Mouse (Mus musculus) midbrain, postnatal 0 days (tissue): Measurements from ENCODE around the gene Dxo. TPM values are rescaled to one million over a fixed set of nuclear protein-coding genes. Genes with fewer than 3 reads are reported as not detected.

Source experiments
- ATAC-seq: fragments of 200-750 bp; cut with Nextera tagmentation; 2 replicates; pipeline ENCODE4 v1.8.0; 2017; ENCODE audit warnings: moderate number of reproducible peaks, mild to moderate bottlenecking, moderate TSS enrichment, moderate library complexity; ENCODE audit not compliant: low FRiP score
- DNase-seq: peaks from one replicate; pipeline ENCODE4 v3.0.0-alpha.2; 2015; ENCODE audit warnings: low spot score
- H3K27ac ChIP-seq: fragments of 300-500 bp; sonication (generic); 2 replicates; pipeline ENCODE4 v1.5.1; 2014; ENCODE audit warnings: low read depth, mild to moderate bottlenecking, low read length, mixed read lengths
- H3K27me3 ChIP-seq: fragments of 300-500 bp; sonication (generic); 2 replicates; pipeline ENCODE4 v1.6.1; 2014; ENCODE audit warnings: low read length, control low read depth, mixed read lengths; ENCODE audit not compliant: insufficient read depth
- H3K36me3 ChIP-seq: fragments of 300-500 bp; sonication (generic); 2 replicates; pipeline ENCODE4 v1.6.1; 2014; ENCODE audit warnings: low read length, control low read depth, mixed read lengths; ENCODE audit not compliant: insufficient read depth
- H3K4me1 ChIP-seq: fragments of 300-500 bp; sonication (generic); 2 replicates; pipeline ENCODE4 v1.6.1; 2014; ENCODE audit warnings: mild to moderate bottlenecking, control low read depth, antibody characterized with exemption, low read length, mixed read lengths; ENCODE audit not compliant: insufficient read depth
- H3K4me2 ChIP-seq: fragments of 300-500 bp; sonication (generic); 2 replicates; pipeline ENCODE4 v1.6.1; 2014; ENCODE audit warnings: low read depth, mild to moderate bottlenecking, low read length, mixed read lengths; ENCODE audit not compliant: poor library complexity, severe bottlenecking
- H3K4me3 ChIP-seq: fragments of 300-500 bp; sonication (generic); 2 replicates; pipeline ENCODE4 v1.5.1; 2014; ENCODE audit warnings: low read depth, mild to moderate bottlenecking, low read length, moderate library complexity
- H3K9ac ChIP-seq: fragments of 300-500 bp; sonication (generic); replicated peaks from 2 replicates; pipeline ENCODE4 v1.6.1; 2014; ENCODE audit warnings: mild to moderate bottlenecking, low read length, moderate library complexity, mixed read lengths; ENCODE audit not compliant: poor library complexity, severe bottlenecking
- H3K9me3 ChIP-seq: fragments of 300-500 bp; sonication (generic); 2 replicates; pipeline ENCODE4 v1.6.1; 2016; ENCODE audit warnings: low read length, control low read depth
- CTCF ChIP-seq: IDR thresholded peaks from 2 replicates; pipeline ENCODE4 v1.5.1; 2016; ENCODE audit warnings: antibody characterized with exemption, mild to moderate bottlenecking
- WGBS: fragments of 180-500 bp; shearing (Covaris S2); extraction: QIAGEN DNeasy Blood & Tissue Kit; methylation state at CpG from one replicate; pipeline ENCODE4 v1.1.7; 2014; 5-methylcytosine and 5-hydroxymethylcytosine counted together
- polyA plus RNA-seq: library from polyadenylated mRNA; unstranded; fragments of >200 nt; fragmentation: Nextera tagmentation; extraction: Ambion mirVana; gene quantifications from 2 replicates; pipeline ENCODE4 v1.2.1, GENCODE M21; 2015
- total RNA-seq: library from RNA; depleted of rRNA; stranded (reverse); fragments of >200 nt; gene quantifications from 2 replicates; pipeline ENCODE4 v1.2.3, GENCODE M21; 2014

Gene Dxo
- total and polyA plus RNA-seq, 2 experiments from 2014 or later = 40.7 to 56.4 TPM

GRCm38 (mm10) chr17:34838785-34839184 is 2.0 kb downstream of the Dxo start:
- Histone ChIP-seq H3K27ac (no peak overlapping the region), H3K4me2 (no peak overlapping the region), H3K9me3 (no peaks in the 10 kb centered on the region), H3K9ac (no peak overlapping the region), H3K4me3 (no peak overlapping the region), H3K36me3 (peaks cover 37% of the 10 kb centered on the region), H3K27me3 (no peaks in the 10 kb centered on the region), H3K4me1 (peaks cover 5% of the 10 kb centered on the region; the same call in 1 of the 2 replicates)
- no peak for DNase-seq
- TF ChIP-seq CTCF = no peak
- WGBS = 90% methylated on average over 7 of the region's 7 CpGs
- no peak for ATAC-seq

DNA sequence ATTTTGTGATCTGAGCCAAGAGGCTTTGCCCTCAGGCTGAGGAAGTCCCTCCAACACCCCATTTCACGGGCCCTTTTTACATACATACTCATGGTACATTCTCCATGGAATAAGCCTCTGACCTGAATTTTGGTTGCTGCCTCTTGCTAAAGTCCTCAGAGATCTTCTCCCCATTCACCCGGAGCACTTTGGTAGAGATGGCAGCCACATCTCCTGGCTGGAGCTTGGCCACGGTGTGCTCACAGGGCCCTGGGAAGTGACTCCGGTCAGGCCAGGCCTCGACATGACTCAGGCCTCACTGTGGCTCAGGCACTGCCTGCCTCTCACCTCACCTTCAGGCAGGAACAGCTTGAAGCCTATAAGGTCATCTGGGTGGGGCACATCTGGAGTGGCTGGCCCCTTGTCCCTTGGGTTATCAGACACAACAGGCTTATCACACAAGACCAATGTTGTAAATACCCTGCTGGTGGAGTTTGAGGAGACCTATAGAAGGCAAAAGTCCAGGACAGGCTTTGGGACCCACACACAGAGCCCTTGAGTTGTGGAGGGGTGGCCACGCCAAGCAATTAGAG is 4.0 kb downstream of the Dxo start:
- H3K36me3 ChIP-seq = peaks cover 57% of the 10 kb centered on the region
- no peaks in the 10 kb centered on the region for H3K9me3 ChIP-seq
- no peak overlapping the region for H3K27ac ChIP-seq
- ATAC-seq = no peak
- H3K27me3 ChIP-seq = no peaks in the 10 kb centered on the region
- no peak overlapping the region for H3K9ac ChIP-seq
- H3K4me3 ChIP-seq = no peak overlapping the region
- DNase-seq = no peak
- TF ChIP-seq CTCF = no peak
- no peak overlapping the region for H3K4me2 ChIP-seq
- WGBS = 86% methylated on average over 6 of the region's 6 CpGs
- H3K4me1 ChIP-seq = peaks cover 5% of the 10 kb centered on the region; the same call in 1 of the 2 replicates

DNA sequence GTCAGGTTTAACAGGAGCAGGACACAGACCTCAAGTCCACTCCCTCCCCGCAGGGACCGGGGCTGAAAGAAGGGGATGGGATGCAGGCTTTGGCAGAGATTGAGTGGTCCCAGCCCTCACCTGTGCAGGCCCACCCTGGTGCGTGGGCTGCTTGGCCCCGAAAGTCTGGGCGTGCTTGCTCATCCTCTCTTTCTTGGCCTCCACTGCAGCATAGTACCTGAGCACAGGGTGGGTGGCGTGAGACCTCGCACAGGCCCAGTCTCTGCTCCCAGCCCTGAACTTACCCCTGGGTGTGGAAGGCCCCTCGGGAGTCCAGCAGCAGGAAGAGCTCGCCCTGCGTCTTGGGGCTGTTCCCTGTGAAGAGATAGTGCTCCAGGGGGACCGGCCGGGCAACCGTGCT is 8.1 kb downstream of the Dxo start:
- Histone ChIP-seq H3K27me3 (no peaks in the 10 kb centered on the region), H3K4me2 (no peak overlapping the region), H3K9me3 (no peaks in the 10 kb centered on the region), H3K36me3 (peaks cover 75% of the 10 kb centered on the region), H3K4me3 (no peak overlapping the region), H3K9ac (no peak overlapping the region), H3K4me1 (peaks cover 4% of the 10 kb centered on the region; the same call in 1 of the 2 replicates), H3K27ac (no peak overlapping the region)
- ATAC-seq (no peak), DNase-seq (no peak)
- 95% methylated on average over 13 of the region's 13 CpGs for WGBS
- TF ChIP-seq CTCF = no peak

GRCm38 (mm10) chr17:34847192-34847591 is 10.4 kb downstream of the Dxo start:
- Histone ChIP-seq H3K9me3 (no peaks in the 10 kb centered on the region), H3K36me3 (peaks cover 53% of the 10 kb centered on the region), H3K4me1 (peaks cover 10% of the 10 kb centered on the region), H3K4me2 (no peak overlapping the region), H3K4me3 (no peak overlapping the region), H3K27ac (no peak overlapping the region), H3K9ac (no peak overlapping the region), H3K27me3 (no peaks in the 10 kb centered on the region)
- 85% methylated on average over 6 of the region's 6 CpGs for WGBS
- ATAC-seq = no peak
- no peak for DNase-seq
- no peak for TF ChIP-seq CTCF

DNA sequence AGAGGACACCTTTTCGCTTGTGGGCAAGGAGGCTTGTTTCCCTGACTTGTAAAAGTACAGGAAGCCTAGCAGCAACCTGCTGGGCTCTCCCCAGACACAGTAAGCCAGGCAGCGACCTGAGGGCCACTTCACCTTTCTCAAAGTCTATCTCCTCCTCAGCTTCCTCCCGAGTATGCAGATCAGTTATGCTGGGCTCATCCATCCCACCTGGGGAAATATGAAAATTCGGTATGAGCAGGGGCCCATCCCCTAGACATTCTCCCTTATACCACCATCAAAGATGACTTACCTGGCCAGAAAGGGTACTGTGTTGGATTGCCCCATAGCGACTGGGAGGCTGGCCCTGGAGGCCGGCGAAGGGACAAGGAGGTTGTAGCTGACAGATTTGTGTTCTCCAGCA is 10.8 kb downstream of the Dxo start:
- no peak overlapping the region for H3K9ac ChIP-seq
- no peak overlapping the region for H3K4me2 ChIP-seq
- H3K27me3 ChIP-seq = no peaks in the 10 kb centered on the region
- H3K36me3 ChIP-seq = peaks cover 53% of the 10 kb centered on the region
- H3K4me3 ChIP-seq = no peak overlapping the region
- H3K4me1 ChIP-seq = peaks cover 10% of the 10 kb centered on the region
- no peak overlapping the region for H3K27ac ChIP-seq
- DNase-seq = no peak
- H3K9me3 ChIP-seq = no peaks in the 10 kb centered on the region
- WGBS = 95% methylated on average over 7 of the region's 7 CpGs
- ATAC-seq = no peak
- no peak for TF ChIP-seq CTCF

- DNase-seq (peak; percentile 97), ATAC-seq (peak; percentile 96)
- no peak for TF ChIP-seq CTCF
- Histone ChIP-seq H3K9me3 (no peaks in the 10 kb centered on the region), H3K4me1 (peaks cover 10% of the 10 kb centered on the region), H3K4me2 (peak within 1 kb of the TSS; percentile 94), H3K4me3 (peak within 1 kb of the TSS; percentile 97), H3K27me3 (no peaks in the 10 kb centered on the region), H3K9ac (peak within 1 kb of the TSS; percentile 93), H3K27ac (peak within 1 kb of the TSS; percentile 55), H3K36me3 (peaks cover 58% of the 10 kb centered on the region)
- under 1% methylated on average over 58 of the region's 65 CpGs for WGBS
These were observed 13.1 kb downstream of the Dxo start, which contains the start of the genes Skiv2l and Nelfe for GRCm38 (mm10) chr17:34849722-34850516. Gene Skiv2l, minus strand, starts transcription at chr17:34850210. Gene Nelfe, plus strand, starts transcription at chr17:34850391.
